Mouse (Mus musculus) left cerebral cortex, postnatal 36 days (tissue): Measurements from ENCODE around the gene Tlx1. TPM values are rescaled to one million over a fixed set of nuclear protein-coding genes. Genes with fewer than 3 reads are reported as not detected.

Experiments used
- DNase-seq, 2 experiments: peaks; one replicate each; pipeline ENCODE4 v3.0.0; 2021 to 2022; ENCODE audit warnings: low spot score in 2 of 2, mixed read lengths in 1 of 2
- intact Hi-C: fragments of 180-260 bp; cut with DNase I; formaldehyde crosslinking; loops from one replicate; pipeline ENCODE4 v1.15.1; 2025
- total RNA-seq, 2 experiments: library from RNA; stranded (reverse); gene quantifications; 2 replicates each; pipeline ENCODE4 v1.2.3; 2021

Tlx1 gene
- total RNA-seq, 2 experiments from 2014 or later = not detected

GRCm38 (mm10) chr19:45155791-45156186 lies 5.3 kb downstream of the Tlx1 start:
- intact Hi-C loops = loop anchor here (5.0 kb wide), 2 partner anchors 77 to 1563 kb away; no protein-coding TSS in a partner anchor
- DNase-seq = no peak

DNA sequence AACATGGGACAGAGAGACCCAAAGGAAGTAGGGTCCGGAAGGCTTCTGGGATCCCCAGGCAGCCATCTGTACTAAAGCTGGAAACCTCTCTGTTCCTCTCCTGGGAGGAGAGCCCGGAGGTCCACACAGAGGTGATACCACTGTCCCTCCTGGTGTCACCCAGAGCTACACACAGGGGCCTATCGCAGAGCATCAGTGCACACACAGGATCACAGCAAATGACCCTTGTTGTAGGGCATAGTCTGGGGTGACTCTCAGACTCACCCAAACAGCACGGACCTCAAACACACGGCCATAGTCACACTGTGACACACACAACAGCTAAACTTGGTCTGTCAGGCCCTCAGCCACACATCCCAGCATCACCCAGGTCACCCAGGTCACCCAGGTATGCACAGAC lies 5.9 kb downstream of the Tlx1 start:
- intact Hi-C loops = loop anchor here (5.0 kb wide), 2 partner anchors 76 to 1564 kb away; no protein-coding TSS in a partner anchor
- no peak for DNase-seq

GRCm38 (mm10) chr19:45158201-45158600 lies 7.7 kb downstream of the Tlx1 start:
- intact Hi-C loops = loop anchor here (2.0 to 5.0 kb wide), 3 partner anchors 74 to 1566 kb away; no protein-coding TSS in a partner anchor

GRCm38 (mm10) chr19:45158896-45159295 lies 8.4 kb downstream of the Tlx1 start:
- DNase-seq = no peak
- intact Hi-C loops = loop anchor here (2.0 to 5.0 kb wide), 3 partner anchors 73 to 1567 kb away; no protein-coding TSS in a partner anchor

More at GRCm38 (mm10) chr19:45158201-45158600, 7.7 kb downstream of the Tlx1 start:
- DNase-seq = no peak

- intact Hi-C loops = loop anchor here (2.0 to 5.0 kb wide), 3 partner anchors 73 to 1567 kb away; no protein-coding TSS in a partner anchor
- DNase-seq = no peak
These were observed 9.0 kb downstream of the Tlx1 start for GRCm38 (mm10) chr19:45159491-45159890.

DNA sequence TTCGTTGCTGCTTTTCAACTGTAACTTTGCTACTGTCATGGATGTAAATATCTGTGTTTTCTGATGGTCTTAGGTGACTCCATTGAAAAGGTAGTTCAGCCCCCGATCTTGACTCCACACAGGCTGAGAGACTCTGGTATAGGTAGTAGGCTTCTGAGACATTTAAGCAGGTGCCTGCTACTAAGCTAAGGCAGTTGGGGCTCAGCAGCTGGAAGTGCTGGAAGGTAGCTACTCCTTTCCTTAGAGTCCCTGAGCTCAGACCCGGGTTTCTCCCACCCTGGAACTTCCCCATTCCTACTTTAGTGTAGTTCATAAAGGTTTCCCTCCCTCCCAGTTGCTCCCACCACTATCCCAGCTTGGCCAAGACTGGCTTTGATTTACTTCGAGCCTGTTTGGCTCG lies 9.5 kb downstream of the Tlx1 start:
- intact Hi-C loops = loop anchor here (2.0 to 5.0 kb wide), 3 partner anchors 72 to 1568 kb away; no protein-coding TSS in a partner anchor
- no peak for DNase-seq

GRCm38 (mm10) chr19:45160523-45160922 lies 10.0 kb downstream of the Tlx1 start:
- intact Hi-C loops = no loop called here
- no peak for DNase-seq

DNA sequence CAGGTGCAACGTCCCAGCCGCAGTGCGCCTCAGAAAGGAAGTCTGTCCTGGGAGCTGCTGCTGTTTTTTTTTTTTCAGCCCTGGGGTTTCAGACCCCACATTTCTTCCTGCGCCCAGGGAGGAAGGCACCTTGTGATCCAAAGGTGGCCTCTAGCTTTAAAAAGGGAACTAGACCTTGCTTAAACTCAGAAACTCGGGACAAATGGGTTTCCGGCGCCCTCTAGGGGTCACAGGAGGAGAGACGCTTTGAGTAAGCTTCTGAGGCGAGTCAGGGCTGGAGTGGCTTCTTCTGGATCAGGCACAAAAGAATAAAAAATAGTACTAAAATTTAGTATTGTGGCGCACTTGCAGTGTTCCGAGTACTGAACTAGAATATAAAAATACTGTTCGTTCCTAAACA lies 10.6 kb downstream of the Tlx1 start:
- intact Hi-C loops = loop anchor here (1.0 kb wide), 1 partner anchor 45 kb away; no protein-coding TSS in a partner anchor

DNA sequence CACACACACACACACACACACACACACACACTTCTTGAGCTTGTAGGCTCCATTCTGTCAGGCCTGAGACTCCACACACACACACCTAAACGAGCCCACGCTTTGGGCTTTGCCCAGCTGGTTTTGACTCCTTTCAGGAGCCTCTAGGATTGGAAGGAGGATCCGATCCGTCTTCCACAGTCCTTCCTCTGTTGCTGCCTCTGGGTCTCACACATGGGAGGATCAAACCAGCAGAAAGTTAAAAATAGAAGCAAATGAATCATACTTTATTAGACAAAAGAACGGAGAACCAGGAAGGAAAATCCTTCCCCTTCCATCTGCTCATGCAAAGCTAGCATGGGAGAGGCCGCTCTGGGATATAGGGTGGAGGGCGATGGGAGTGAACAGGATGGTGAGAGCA lies 11.7 kb downstream of the Tlx1 start:
- intact Hi-C loops = no loop called here
- no peak for DNase-seq

More for the DNA sequence above, 10.6 kb downstream of the Tlx1 start:
- DNase-seq = no peak

GRCm38 (mm10) chr19:45162871-45163270 lies 12.4 kb downstream of the Tlx1 start:
- intact Hi-C loops = no loop called here
- DNase-seq = no peak

DNA sequence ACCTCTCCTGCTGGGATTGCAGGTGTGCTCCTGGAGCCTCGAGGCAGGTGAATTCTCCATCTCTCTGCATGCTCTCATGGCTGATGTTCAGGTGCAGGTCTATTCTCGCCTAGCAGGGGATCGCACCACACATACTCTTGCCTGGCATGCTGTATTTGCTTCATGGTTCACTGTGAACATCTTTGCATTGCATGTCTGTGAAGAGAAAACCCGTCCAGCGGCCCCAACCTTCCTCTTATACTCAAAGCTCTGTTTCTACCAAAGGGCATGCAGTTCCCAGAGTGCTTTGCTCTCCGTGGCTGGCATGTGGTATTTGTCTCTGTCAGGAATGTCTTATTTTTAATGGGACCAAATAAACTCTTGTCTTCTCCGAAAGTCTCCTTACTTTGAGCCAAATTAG lies 20.0 kb downstream of the Tlx1 start:
- no peak for DNase-seq
- intact Hi-C loops = no loop called here

DNA sequence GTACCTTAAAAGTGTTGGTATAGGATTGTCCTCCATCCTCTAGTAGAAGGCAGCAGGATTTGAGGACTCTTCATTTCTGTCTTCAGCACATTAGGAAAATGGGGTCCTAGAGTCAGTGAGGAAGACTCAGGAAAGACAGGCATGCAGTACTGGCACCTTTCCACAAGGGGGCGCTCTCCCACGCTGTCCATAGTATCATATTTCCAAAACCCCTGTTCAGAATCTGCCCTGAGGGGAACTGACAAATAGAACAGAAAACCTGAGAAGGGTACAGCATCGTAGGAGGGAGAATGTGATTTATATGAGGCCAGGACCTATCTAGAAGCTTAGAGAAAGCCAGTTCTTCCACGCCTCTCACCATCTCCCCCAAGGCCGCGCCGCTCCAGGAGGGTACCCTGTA lies 24.3 kb downstream of the Tlx1 start:
- DNase-seq = no peak
- intact Hi-C loops = no loop called here

DNA sequence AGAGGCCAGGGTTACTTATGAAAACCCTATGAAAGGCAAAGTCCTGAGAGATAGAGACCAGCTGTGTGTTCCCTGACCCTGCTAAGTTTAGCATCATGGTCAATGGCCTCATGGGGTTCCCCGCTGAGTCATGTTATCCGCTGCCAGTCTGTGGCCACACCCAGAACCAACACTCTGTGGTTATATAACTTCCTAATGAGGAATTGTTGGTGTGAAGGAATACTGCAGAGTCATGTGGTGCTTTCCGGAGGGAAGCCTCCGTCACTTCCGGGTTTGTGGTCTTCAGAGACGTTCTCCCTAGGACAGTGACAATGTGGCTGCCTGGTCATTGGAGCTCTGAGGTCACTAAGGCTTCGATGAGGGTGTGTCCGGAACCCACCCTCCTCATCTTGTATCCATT lies 25.8 kb downstream of the Tlx1 start:
- intact Hi-C loops = loop anchor here (2.0 kb wide), 1 partner anchor 41 kb away; no protein-coding TSS in a partner anchor
- DNase-seq = no peak

DNA sequence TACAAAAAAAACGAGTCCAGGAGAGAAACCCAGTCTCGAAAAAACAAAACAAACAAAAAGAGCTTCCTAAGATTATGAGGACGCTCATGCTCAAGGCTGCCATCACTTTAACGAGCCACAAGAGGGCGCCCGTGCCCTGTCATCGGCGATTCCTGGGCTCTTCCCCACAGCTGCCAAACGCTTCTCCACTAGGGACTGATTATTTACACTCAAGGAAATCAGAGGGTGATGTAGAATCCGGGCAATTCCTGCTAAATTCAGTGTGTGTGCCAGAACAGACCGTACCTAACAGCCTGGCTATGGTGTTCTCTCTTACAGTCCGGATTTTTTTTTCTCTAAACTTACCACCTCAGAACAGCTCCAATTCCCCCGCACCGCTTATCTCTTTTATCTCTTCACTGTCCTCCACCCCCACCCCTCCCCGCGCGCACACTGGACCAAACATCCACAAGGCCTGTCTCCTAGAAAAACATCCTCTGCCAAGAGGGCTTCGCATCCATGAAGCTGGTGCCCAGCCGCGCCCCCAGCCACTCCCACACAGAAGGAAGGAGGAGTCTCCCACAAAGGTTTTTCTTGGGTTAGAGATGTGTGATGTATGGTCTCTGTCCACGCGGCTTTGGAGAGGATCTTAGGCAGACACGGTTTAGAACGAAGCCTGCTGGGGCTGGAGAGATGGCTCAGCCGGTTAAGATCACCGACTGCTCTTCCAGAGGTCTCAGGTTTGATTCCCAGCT lies 26.7 kb downstream of the Tlx1 start:
- intact Hi-C loops = loop anchor here (2.0 kb wide), 1 partner anchor 40 kb away; no protein-coding TSS in a partner anchor
- peak; percentile 47 to 51 for DNase-seq

- intact Hi-C loops = no loop called here
- DNase-seq = no peak
These were observed 29.0 kb downstream of the Tlx1 start for GRCm38 (mm10) chr19:45179451-45179850.

- no peak for DNase-seq
- intact Hi-C loops = no loop called here
These were observed 30.0 kb downstream of the Tlx1 start for GRCm38 (mm10) chr19:45180447-45180846.

GRCm38 (mm10) chr19:45194651-45195050 lies 44.2 kb downstream of the Tlx1 start:
- intact Hi-C loops = no loop called here
- DNase-seq = no peak

- DNase-seq = no peak
- intact Hi-C loops = no loop called here
These were observed 46.5 kb downstream of the Tlx1 start for GRCm38 (mm10) chr19:45196967-45197366.

GRCm38 (mm10) chr19:45205311-45206105 lies 55.0 kb downstream of the Tlx1 start:
- DNase-seq = no peak
- intact Hi-C loops = no loop called here
